Mouse (Mus musculus) layer of hippocampus, adult 9-10 months (tissue): ENCODE results near the gene Prkcz.
A peak's percentile ranks its signal among the peaks of the same experiment; 100 is the strongest.
"Not testable (repeated sequence)": the region's sequence is repeated elsewhere in the genome, so short reads cannot be mapped to it uniquely, and the experiment has no call there.

Experiments
- DNase-seq: peaks from one replicate; pipeline ENCODE4 v3.0.0; 2022; ENCODE audit warnings: low spot score

Prkcz gene

GRCm38 (mm10) chr4:155282231-155282630 is 78.9 kb downstream of the Prkcz start:
- DNase-seq, result no peak

GRCm38 (mm10) chr4:155281652-155282051 is 79.5 kb downstream of the Prkcz start:
- no peak for DNase-seq

GRCm38 (mm10) chr4:155281227-155281626 is 79.9 kb downstream of the Prkcz start:
- DNase-seq, result no peak

- DNase-seq, result no peak
Observed at GRCm38 (mm10) chr4:155280768-155281121, 80.4 kb downstream of the Prkcz start.

GRCm38 (mm10) chr4:155279926-155280767 is 81.0 kb downstream of the Prkcz start:
- DNase-seq, result no peak

GRCm38 (mm10) chr4:155279054-155279453 is 82.1 kb downstream of the Prkcz start:
- no peak for DNase-seq

- no peak for DNase-seq
Observed at GRCm38 (mm10) chr4:155277963-155278362, 83.2 kb downstream of the Prkcz start.

GRCm38 (mm10) chr4:155274851-155275250 is 86.3 kb downstream of the Prkcz start:
- DNase-seq, result no peak

- DNase-seq, result no peak
Observed at GRCm38 (mm10) chr4:155274451-155274850, 86.7 kb downstream of the Prkcz start.

GRCm38 (mm10) chr4:155268382-155268781 is 92.8 kb downstream of the Prkcz start:
- DNase-seq, result no peak

GRCm38 (mm10) chr4:155267639-155268175 is 93.5 kb downstream of the Prkcz start:
- DNase-seq, result no peak

- DNase-seq, result no peak
Observed at GRCm38 (mm10) chr4:155267047-155267543, 94.1 kb downstream of the Prkcz start.

GRCm38 (mm10) chr4:155264521-155265321 is 96.4 kb downstream of the Prkcz start:
- no peak for DNase-seq

- no peak for DNase-seq
Observed at GRCm38 (mm10) chr4:155252253-155252652, 108.9 kb downstream of the Prkcz start.

- no peak for DNase-seq
Observed at GRCm38 (mm10) chr4:155251147-155251546, 110.0 kb downstream of the Prkcz start.

- DNase-seq, result no peak
Observed at GRCm38 (mm10) chr4:155250361-155251117, 110.6 kb downstream of the Prkcz start.

- DNase-seq, result peak; percentile 54
Observed at GRCm38 (mm10) chr4:155249648-155250351, 111.4 kb downstream of the Prkcz start, which contains the start of gene Faap20. TSS of gene Faap20 (plus strand) at chr4:155249802.

- peak; percentile 98 for DNase-seq
Observed at GRCm38 (mm10) chr4:155249257-155249647, 111.9 kb downstream of the Prkcz start.

GRCm38 (mm10) chr4:155248054-155248453 is 113.1 kb downstream of the Prkcz start:
- not testable (repeated sequence) for DNase-seq

- no peak for DNase-seq
Observed at GRCm38 (mm10) chr4:155246691-155247105, 114.5 kb downstream of the Prkcz start.
